Mouse (Mus musculus) ES-E14 (cell line): ENCODE results near the gene Bsn.

Source experiments
- HCFC1 ChIP-seq: IDR thresholded peaks from 2 replicates; pipeline ENCODE4 v1.6.1; 2012; ENCODE audit warnings: low read length, inconsistent platforms, borderline replicate concordance; ENCODE audit not compliant: insufficient read depth
- MAFK ChIP-seq: IDR thresholded peaks from 2 replicates; pipeline ENCODE4 v1.6.1; 2014; ENCODE audit warnings: mild to moderate bottlenecking, low read depth, low read length, inconsistent platforms; ENCODE audit not compliant: insufficient read depth
- ZC3H11A ChIP-seq: IDR thresholded peaks from 2 replicates; pipeline ENCODE4 v1.6.1; 2012; ENCODE audit warnings: low read depth, mild to moderate bottlenecking, inconsistent platforms, low read length, borderline replicate concordance
- ZNF384 ChIP-seq: IDR thresholded peaks from 2 replicates; pipeline ENCODE4 v1.6.1; 2012; ENCODE audit warnings: low read depth, low read length, inconsistent platforms

DNA sequence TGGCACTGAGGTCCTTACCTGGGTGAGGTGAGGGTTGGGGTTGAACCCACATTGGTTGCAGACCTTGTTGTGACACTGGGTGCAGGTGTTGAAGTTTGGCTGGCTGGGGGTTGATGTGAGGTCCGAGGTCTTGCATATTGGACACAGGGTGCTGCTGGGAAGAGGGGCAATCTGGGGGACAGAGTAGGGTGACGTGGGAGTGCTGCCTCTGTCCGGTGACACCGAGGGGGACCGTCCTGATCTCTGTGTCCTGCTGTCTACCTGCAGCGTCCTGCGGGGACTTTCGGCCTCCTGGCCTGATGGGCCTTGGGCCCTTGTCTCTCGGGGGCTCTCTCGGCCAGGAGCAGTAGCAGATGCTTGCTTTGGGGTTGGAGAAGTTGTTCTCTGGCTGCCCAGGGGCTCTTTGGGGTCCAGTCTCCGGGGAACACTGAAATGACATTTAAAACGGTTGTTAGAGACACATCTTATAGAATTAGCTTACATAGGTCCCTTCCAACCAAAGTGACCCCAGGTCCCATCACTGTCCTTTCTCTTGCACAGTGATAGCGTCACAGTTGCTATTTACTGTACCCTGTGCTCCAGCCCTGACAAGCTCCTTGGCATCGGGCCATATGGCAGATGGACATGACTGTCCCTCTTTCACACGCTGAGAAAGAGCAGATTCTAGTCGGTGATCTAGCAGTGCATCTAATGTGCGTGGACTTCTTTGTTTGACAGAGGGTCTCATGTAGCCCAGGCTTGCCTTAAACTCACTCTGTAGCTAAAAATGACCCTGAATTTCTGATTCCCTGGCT, 50.8 kb downstream of the Bsn start:
- TF ChIP-seq ZC3H11A (no peak), HCFC1 (no peak), ZNF384 (no peak), MAFK (no peak)
